Mouse (Mus musculus) lung, postnatal 4 days (tissue): ENCODE measurements around the gene Cyb561d2.
"Not testable (repeated sequence)": the region's sequence is repeated elsewhere in the genome, so short reads cannot be mapped to it uniquely, and the experiment has no call there.

ENCODE experiments used
- DNase-seq, 2 experiments: peaks; one replicate each; pipeline ENCODE4 v3.0.0; 2021

The Cyb561d2 gene

GRCm38 (mm10) chr9:107571534-107572326 lies 29.7 kb upstream of the Cyb561d2 start:
- DNase-seq = peak in 1 of 2 experiments; percentile 52

GRCm38 (mm10) chr9:107570845-107571244 lies 28.9 kb upstream of the Cyb561d2 start:
- peak in 1 of 2 experiments; percentile 34 for DNase-seq

- peak in 1 of 2 experiments; percentile 47 for DNase-seq
These were observed 28.0 kb upstream of the Cyb561d2 start for GRCm38 (mm10) chr9:107570016-107570415.

- DNase-seq = no peak
These were observed 27.3 kb upstream of the Cyb561d2 start for GRCm38 (mm10) chr9:107569270-107569669.

- DNase-seq = peak; percentile 90 to 92
These were observed 26.6 kb upstream of the Cyb561d2 start for GRCm38 (mm10) chr9:107568331-107569261.

- DNase-seq = peak; percentile 67 to 82
These were observed 25.8 kb upstream of the Cyb561d2 start, which contains the start of gene Hyal2 for GRCm38 (mm10) chr9:107567702-107568319. Hyal2 (plus strand) TSS chr9:107567945.

GRCm38 (mm10) chr9:107566855-107567254 lies 24.9 kb upstream of the Cyb561d2 start:
- peak; percentile 73 to 87 for DNase-seq

- peak; percentile 88 to 93 for DNase-seq
These were observed 24.2 kb upstream of the Cyb561d2 start for GRCm38 (mm10) chr9:107566041-107566709.

GRCm38 (mm10) chr9:107565556-107565955 lies 23.6 kb upstream of the Cyb561d2 start:
- not testable (repeated sequence) for DNase-seq

GRCm38 (mm10) chr9:107563029-107563581 lies 21.1 kb upstream of the Cyb561d2 start, which contains the start of gene Tusc2:
Tusc2 (plus strand) TSS chr9:107563255.
- peak; percentile 95 to 96 for DNase-seq

GRCm38 (mm10) chr9:107556346-107556745 lies 14.4 kb upstream of the Cyb561d2 start:
- peak in 1 of 2 experiments; percentile 23 for DNase-seq

- no peak for DNase-seq
These were observed 13.7 kb upstream of the Cyb561d2 start for GRCm38 (mm10) chr9:107555701-107556100.

GRCm38 (mm10) chr9:107555031-107555457 lies 13.1 kb upstream of the Cyb561d2 start:
- peak; percentile 83 to 84 for DNase-seq

GRCm38 (mm10) chr9:107554319-107554825 lies 12.4 kb upstream of the Cyb561d2 start:
- DNase-seq = peak; percentile 96 to 98

- peak in 1 of 2 experiments; percentile 51 for DNase-seq
These were observed 11.7 kb upstream of the Cyb561d2 start for GRCm38 (mm10) chr9:107553541-107554318.

- no peak for DNase-seq
These were observed 10.8 kb upstream of the Cyb561d2 start for GRCm38 (mm10) chr9:107552690-107553393.

- no peak for DNase-seq
These were observed 9.9 kb upstream of the Cyb561d2 start for GRCm38 (mm10) chr9:107551890-107552355.

GRCm38 (mm10) chr9:107551117-107551889 lies 9.3 kb upstream of the Cyb561d2 start, which contains the start of gene Rassf1:
Rassf1 (plus strand) TSS chr9:107551555.
- peak; percentile 79 to 86 for DNase-seq
